Mouse (Mus musculus): ENCODE measurements around the gene Tlr5. TPM values are rescaled to one million over a fixed set of nuclear protein-coding genes. Genes with fewer than 3 reads are reported as not detected.

Tlr5 gene
- total RNA-seq (2023): 1 to 10 TPM; 5.0 to 6.5 TPM

GRCm38 (mm10) chr1:182954287-182955046, at the start of gene Tlr5:
TSS of gene Tlr5 (plus strand) at chr1:182954788.

Other genes with a start within 250 kb of the Tlr5 start
- gene Ccdc185, start 205.6 kb upstream of the Tlr5 start, total RNA-seq (2023): not detected
- not detected for gene Susd4, start 190.9 kb upstream of the Tlr5 start, total RNA-seq (2023)

Measured in monocyte, adult 59 days (primary cell).